Mouse (Mus musculus) lung, postnatal 0 days (tissue): ENCODE measurements around the gene Gm12216.
A peak's percentile ranks its signal among the peaks of the same experiment; 100 is the strongest.

Source experiments
- CTCF ChIP-seq: IDR thresholded peaks from 2 replicates; pipeline ENCODE4 v1.5.1; 2016; ENCODE audit warnings: antibody characterized with exemption, mild to moderate bottlenecking
- EP300 ChIP-seq: IDR thresholded peaks from 2 replicates; pipeline ENCODE4 v1.6.1; 2016; ENCODE audit warnings: antibody characterized with exemption, mild to moderate bottlenecking, control low read depth

- TF ChIP-seq CTCF (no peak), EP300 (peak; percentile 84)
These were observed 97.2 kb downstream of the Gm12216 start for GRCm38 (mm10) chr11:53761822-53762221.
